Mouse (Mus musculus) lung, postnatal 0 days (tissue): ENCODE measurements around the gene Syn2. TPM values are rescaled to one million over a fixed set of nuclear protein-coding genes. Genes with fewer than 3 reads are reported as not detected.

ENCODE experiments used
- ATAC-seq: fragments of 200-750 bp; cut with Nextera tagmentation; 2 replicates; pipeline ENCODE4 v1.8.0; 2017; ENCODE audit warnings: moderate library complexity
- DNase-seq: peaks from one replicate; pipeline ENCODE4 v3.0.0-alpha.2; 2016; ENCODE audit warnings: low spot score
- H3K27ac ChIP-seq: fragments of 300-500 bp; sonication (generic); 2 replicates; pipeline ENCODE4 v1.5.1; 2014; ENCODE audit warnings: antibody characterized with exemption, mild to moderate bottlenecking, low read length, mixed read lengths
- H3K27me3 ChIP-seq: fragments of 300-500 bp; sonication (generic); replicated peaks from 2 replicates; pipeline ENCODE4 v1.6.1; 2014; ENCODE audit warnings: low read length, mixed read lengths; ENCODE audit not compliant: insufficient read depth
- H3K36me3 ChIP-seq: fragments of 300-500 bp; sonication (generic); 2 replicates; pipeline ENCODE4 v1.6.1; 2014; ENCODE audit warnings: low read length, mixed read lengths; ENCODE audit not compliant: insufficient read depth
- H3K4me1 ChIP-seq: fragments of 300-500 bp; sonication (generic); 2 replicates; pipeline ENCODE4 v1.6.1; 2014; ENCODE audit warnings: antibody characterized with exemption, low read depth, low read length, mixed read lengths; ENCODE audit not compliant: insufficient read depth
- H3K4me2 ChIP-seq: fragments of 300-500 bp; sonication (generic); replicated peaks from 2 replicates; pipeline ENCODE4 v1.6.1; 2014; ENCODE audit warnings: low read depth, mild to moderate bottlenecking, low read length, moderate library complexity, mixed read lengths
- H3K4me3 ChIP-seq: fragments of 300-500 bp; sonication (generic); 2 replicates; pipeline ENCODE4 v1.5.1; 2014; ENCODE audit warnings: low read depth, low read length
- H3K9ac ChIP-seq: fragments of 300-500 bp; sonication (generic); replicated peaks from 2 replicates; pipeline ENCODE4 v1.6.1; 2014; ENCODE audit warnings: low read depth, mild to moderate bottlenecking
- H3K9me3 ChIP-seq: fragments of 300-500 bp; sonication (generic); 2 replicates; pipeline ENCODE4 v1.6.1; 2016; ENCODE audit warnings: low read length, mixed read lengths
- CTCF ChIP-seq: IDR thresholded peaks from 2 replicates; pipeline ENCODE4 v1.5.1; 2016; ENCODE audit warnings: antibody characterized with exemption, mild to moderate bottlenecking
- EP300 ChIP-seq: IDR thresholded peaks from 2 replicates; pipeline ENCODE4 v1.6.1; 2016; ENCODE audit warnings: antibody characterized with exemption, mild to moderate bottlenecking, control low read depth
- WGBS: fragments of 180-500 bp; shearing (Covaris S2); extraction: QIAGEN DNeasy Blood & Tissue Kit; methylation state at CpG from one replicate; pipeline ENCODE4 v1.1.7; 2014; 5-methylcytosine and 5-hydroxymethylcytosine counted together
- microRNA-seq: library from miRNA; unstranded; fragments of <30 nt; microRNA quantifications from one replicate; pipeline ENCODE4, GENCODE M21; 2016
- polyA plus RNA-seq: library from polyadenylated mRNA; unstranded; fragments of >200 nt; fragmentation: Nextera tagmentation; extraction: Ambion mirVana; gene quantifications from 2 replicates; pipeline ENCODE4 v1.2.1, GENCODE M21; 2015

The Syn2 gene
- polyA plus RNA-seq, 1 experiment from 2014 or later: 1.0 TPM

GRCm38 (mm10) chr6:115320927-115321714 lies 186.4 kb downstream of the Syn2 start:
- Histone ChIP-seq H3K9me3 (no peaks in the 10 kb centered on the region), H3K36me3 (no peaks in the 10 kb centered on the region), H3K9ac (no peak overlapping the region), H3K4me1 (no peaks in the 10 kb centered on the region), H3K4me2 (no peak overlapping the region), H3K27ac (no peak overlapping the region), H3K4me3 (no peak overlapping the region), H3K27me3 (no peaks in the 10 kb centered on the region)
- WGBS: 80% methylated on average over 8 of the region's 8 CpGs
- TF ChIP-seq CTCF (no peak), EP300 (no peak)
- DNase-seq (no peak), ATAC-seq (no peak)

- H3K27me3 ChIP-seq: no peaks in the 10 kb centered on the region
- DNase-seq: no peak
- H3K4me2 ChIP-seq: no peak overlapping the region
- no peak overlapping the region for H3K27ac ChIP-seq
- H3K4me1 ChIP-seq: no peaks in the 10 kb centered on the region
- H3K36me3 ChIP-seq: no peaks in the 10 kb centered on the region
- H3K9me3 ChIP-seq: no peaks in the 10 kb centered on the region
- no peak for ATAC-seq
- no peak overlapping the region for H3K4me3 ChIP-seq
- WGBS: 61% methylated on average over 6 of the region's 6 CpGs
- no peak overlapping the region for H3K9ac ChIP-seq
- no peak for TF ChIP-seq CTCF
- TF ChIP-seq EP300: no peak
Measured at GRCm38 (mm10) chr6:115321883-115322351, 187.2 kb downstream of the Syn2 start.

- no peak overlapping the region for H3K4me2 ChIP-seq
- no peaks in the 10 kb centered on the region for H3K9me3 ChIP-seq
- ATAC-seq (no peak), DNase-seq (no peak)
- TF ChIP-seq EP300: no peak
- no peak for TF ChIP-seq CTCF
- H3K4me3 ChIP-seq: no peak overlapping the region
- no peaks in the 10 kb centered on the region for H3K36me3 ChIP-seq
- no peak overlapping the region for H3K9ac ChIP-seq
- H3K4me1 ChIP-seq: no peaks in the 10 kb centered on the region
- H3K27me3 ChIP-seq: no peaks in the 10 kb centered on the region
- no peak overlapping the region for H3K27ac ChIP-seq
- 94% methylated on average over 5 of the region's 5 CpGs for WGBS
Measured at GRCm38 (mm10) chr6:115322956-115323355, 188.3 kb downstream of the Syn2 start.

GRCm38 (mm10) chr6:115330964-115331363 lies 196.3 kb downstream of the Syn2 start:
- H3K9me3 ChIP-seq: no peaks in the 10 kb centered on the region
- no peak for ATAC-seq

More at GRCm38 (mm10) chr6:115330964-115331363, 196.3 kb downstream of the Syn2 start:
- Histone ChIP-seq H3K9ac (no peak overlapping the region), H3K4me2 (no peak overlapping the region), H3K27me3 (no peaks in the 10 kb centered on the region), H3K4me3 (no peak overlapping the region), H3K27ac (no peak overlapping the region), H3K36me3 (no peaks in the 10 kb centered on the region), H3K4me1 (no peaks in the 10 kb centered on the region)
- DNase-seq: no peak
- TF ChIP-seq EP300 (no peak), CTCF (no peak)

Small RNA genes within 50 kb of the gene (microRNA-seq; reads per million reads assigned to microRNA genes)
- not detected for gene Gm24767

Other genes starting within 250 kb of the Syn2 start
- gene Vgll4, start 164.9 kb upstream of the Syn2 start, polyA plus RNA-seq: 104 and 108 TPM in 2 replicates
- 27.7 and 28.0 TPM in 2 replicates for gene Tamm41, start 97.0 kb upstream of the Syn2 start, polyA plus RNA-seq
- not detected in 2 replicates for gene Gm17482, start 92.4 kb downstream of the Syn2 start, polyA plus RNA-seq
- 3.7 and 5.0 TPM in 2 replicates for gene Timp4, start 117.3 kb downstream of the Syn2 start, polyA plus RNA-seq
- 6.7 and 7.7 TPM in 2 replicates for gene Pparg, start 226.0 kb downstream of the Syn2 start, polyA plus RNA-seq